ENCODE assay signal across 12 mouse cellular contexts in the genomic region with DNA sequence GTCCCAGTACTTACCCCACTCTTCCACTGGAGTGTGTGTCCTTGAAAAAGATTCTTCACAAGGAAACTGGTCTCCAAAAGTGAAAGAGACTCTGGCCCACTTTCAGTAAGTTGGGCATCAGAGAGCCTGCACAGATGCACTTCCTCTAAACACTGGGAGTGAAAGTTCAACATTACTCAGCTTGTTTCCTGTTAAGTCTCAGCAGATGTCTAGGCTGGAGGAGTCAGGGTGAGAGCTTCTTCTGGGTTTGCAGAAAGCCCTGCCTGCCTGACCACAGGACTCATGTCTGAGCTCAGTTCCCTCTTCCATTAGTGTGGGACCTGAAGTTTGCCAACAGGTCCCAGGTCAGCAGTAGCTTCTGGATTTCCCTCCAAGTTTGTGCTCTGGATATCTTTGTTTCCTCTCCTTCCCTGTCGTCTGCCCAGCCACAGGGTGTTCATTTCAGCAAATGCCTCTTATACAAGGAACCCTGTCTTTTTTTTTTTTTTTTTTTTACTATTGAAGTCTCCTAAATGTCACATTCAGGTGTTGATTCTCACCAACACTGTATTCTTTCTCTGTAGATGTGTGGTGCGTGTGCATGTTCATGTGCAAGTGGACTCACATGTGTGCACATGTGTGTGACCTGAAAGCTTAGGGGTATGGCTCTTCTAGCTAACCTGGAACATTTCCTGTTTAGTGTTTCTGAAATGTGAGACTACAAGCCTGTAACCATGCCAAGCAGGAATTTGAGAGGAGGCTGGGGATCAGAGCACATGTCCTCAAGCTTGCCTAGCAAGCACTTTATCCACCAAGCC. TPM values are rescaled to one million over a fixed set of nuclear protein-coding genes. Genes with fewer than 3 reads are reported as not detected.
A peak's percentile ranks its signal among the peaks of the same experiment; 100 is the strongest.
DNase-seq lines count a peak whose midpoint lies in the region; ATAC-seq and TF ChIP-seq lines count a peak whose summit lies in the region.
"Had no signal": no experiment of that assay in that cellular context is flagged by ENCODE, and none has a peak within 500 bp of the region (broad histone marks: within the 10 kb centered on the region; RNA-seq: fewer than 3 reads in every experiment).

A gene (minus strand): TSS at position 50 of the 797 bp plus-strand sequence.

- no peaks in the 10 kb centered on the region for H3K4me1 ChIP-seq in kidney, embryonic 14.5 days (ENCODE audit: control insufficient read depth, insufficient read depth, low read length)
- no peaks in the 10 kb centered on the region for H3K4me1 ChIP-seq in stomach, embryonic 15.5 days
- H3K4me1 ChIP-seq in stomach, postnatal 0 days (replicated peaks; ENCODE audit: control insufficient read depth, insufficient read depth), result no peaks in the 10 kb centered on the region
- H3K4me1 ChIP-seq in stomach, embryonic 16.5 days (ENCODE audit: control insufficient read depth, insufficient read depth, low read length), result peaks cover 3% of the 10 kb centered on the region; the same call in 1 of the 2 replicates
- H3K4me1 ChIP-seq: lung, embryonic 15.5 days; neural tube, embryonic 12.5 days had no signal

- H3K9me3 ChIP-seq in kidney, embryonic 14.5 days (ENCODE audit: control insufficient read depth, low read length), result no peaks in the 10 kb centered on the region
- no peaks in the 10 kb centered on the region for H3K9me3 ChIP-seq in stomach, embryonic 15.5 days
- no peaks in the 10 kb centered on the region for H3K9me3 ChIP-seq in stomach, postnatal 0 days (ENCODE audit: control insufficient read depth, low read length)
- no peaks in the 10 kb centered on the region for H3K9me3 ChIP-seq in stomach, embryonic 16.5 days (replicated peaks; ENCODE audit: control insufficient read depth, low read length)
- H3K9me3 ChIP-seq: G1E; lung, embryonic 15.5 days; neural tube, embryonic 12.5 days had no signal

- H3K27ac ChIP-seq in kidney, embryonic 14.5 days (ENCODE audit: low read depth, low read length), result no peak within 1 kb of the TSS
- 0 out of 2 replicates have a peak within 1 kb of the TSS, but pooled peaks have one; percentile 11 for H3K27ac ChIP-seq in stomach, embryonic 15.5 days
- no peak within 1 kb of the TSS for H3K27ac ChIP-seq in stomach, postnatal 0 days (replicated peaks)
- peak within 1 kb of the TSS; percentile 18; the same call in 1 of the 2 replicates for H3K27ac ChIP-seq in stomach, embryonic 16.5 days (ENCODE audit: low read length)
- H3K27ac ChIP-seq: lung, embryonic 15.5 days; neural tube, embryonic 12.5 days had no signal

- no peak for ATAC-seq in kidney, embryonic 14.5 days (ENCODE audit: low FRiP score, low TSS enrichment)
- no peak for ATAC-seq in stomach, embryonic 15.5 days (ENCODE audit: insufficient read depth, low FRiP score, low read depth)
- no peak for ATAC-seq in stomach, postnatal 0 days (ENCODE audit: low FRiP score, low TSS enrichment)
- no peak for ATAC-seq in stomach, embryonic 16.5 days (ENCODE audit: insufficient read depth, low FRiP score)
- ATAC-seq in inflammation-experienced regulatory T-cells, adult 6 months, result no peak

- no peak within 1 kb of the TSS for H3K4me3 ChIP-seq in kidney, embryonic 14.5 days (ENCODE audit: low read length)
- H3K4me3 ChIP-seq in stomach, embryonic 15.5 days (replicated peaks), result no peak within 1 kb of the TSS
- no peak within 1 kb of the TSS for H3K4me3 ChIP-seq in stomach, postnatal 0 days (ENCODE audit: low read depth, low read length)
- no peak within 1 kb of the TSS for H3K4me3 ChIP-seq in stomach, embryonic 16.5 days (replicated peaks; ENCODE audit: low read length)
- H3K4me3 ChIP-seq: lung, embryonic 15.5 days; neural tube, embryonic 12.5 days had no signal

- no peaks in the 10 kb centered on the region for H3K36me3 ChIP-seq in kidney, embryonic 14.5 days (ENCODE audit: control insufficient read depth, insufficient read depth, low read length)
- H3K36me3 ChIP-seq in stomach, embryonic 15.5 days, result no peaks in the 10 kb centered on the region
- H3K36me3 ChIP-seq in stomach, postnatal 0 days (ENCODE audit: control insufficient read depth, insufficient read depth, low read length), result no peaks in the 10 kb centered on the region
- H3K36me3 ChIP-seq in stomach, embryonic 16.5 days (ENCODE audit: control insufficient read depth, insufficient read depth, low read length), result no peaks in the 10 kb centered on the region
- H3K36me3 ChIP-seq: G1E; lung, embryonic 15.5 days; neural tube, embryonic 12.5 days had no signal

- DNase-seq in kidney, adult 11 months, result peak; percentile 11
- DNase-seq in stomach, postnatal 0 days (ENCODE audit: low spot score), result no peak
- DNase-seq in lung, postnatal 10 days, result peak; percentile 10
- no peak for DNase-seq in gastrocnemius, adult 8-10 months (ENCODE audit: low spot score in 2 of 2)

- TF ChIP-seq EP300 in stomach, postnatal 0 days (optimal IDR thresholded peaks at IDR 0.05), result no peak

- H3K9ac ChIP-seq in kidney, embryonic 14.5 days (ENCODE audit: low read depth, low read length), result no peak within 1 kb of the TSS
- no peak within 1 kb of the TSS for H3K9ac ChIP-seq in stomach, embryonic 15.5 days
- H3K9ac ChIP-seq in stomach, postnatal 0 days (ENCODE audit: low read length), result no peak within 1 kb of the TSS
- H3K9ac ChIP-seq in stomach, embryonic 16.5 days (ENCODE audit: low read length), result no peak within 1 kb of the TSS
- H3K9ac ChIP-seq: lung, embryonic 15.5 days; neural tube, embryonic 12.5 days had no signal

- no peak within 1 kb of the TSS for H3K4me2 ChIP-seq in kidney, embryonic 14.5 days (replicated peaks; ENCODE audit: low read depth, low read length)
- H3K4me2 ChIP-seq in stomach, embryonic 15.5 days, result no peak within 1 kb of the TSS
- H3K4me2 ChIP-seq in stomach, postnatal 0 days (replicated peaks; ENCODE audit: low read depth), result no peak within 1 kb of the TSS
- H3K4me2 ChIP-seq in stomach, embryonic 16.5 days (ENCODE audit: low read depth, low read length), result no peak within 1 kb of the TSS
- H3K4me2 ChIP-seq: lung, embryonic 15.5 days; neural tube, embryonic 12.5 days had no signal

- 66% methylated on average over 2 of the region's 2 CpGs for WGBS in kidney, embryonic 14.5 days
- WGBS in stomach, embryonic 15.5 days, result 49% methylated on average over 2 of the region's 2 CpGs
- WGBS in stomach, postnatal 0 days, result 49% methylated on average over 2 of the region's 2 CpGs
- 51% methylated on average over 2 of the region's 2 CpGs for WGBS in stomach, embryonic 16.5 days

- no peak for TF ChIP-seq CTCF in stomach, postnatal 0 days (IDR thresholded peaks at IDR 0.05; ENCODE audit: low read depth)

- no peaks in the 10 kb centered on the region for H3K27me3 ChIP-seq in kidney, embryonic 14.5 days (ENCODE audit: control insufficient read depth, insufficient read depth, low read length)
- no peaks in the 10 kb centered on the region for H3K27me3 ChIP-seq in stomach, embryonic 15.5 days (replicated peaks)
- no peaks in the 10 kb centered on the region for H3K27me3 ChIP-seq in stomach, postnatal 0 days (ENCODE audit: control insufficient read depth, insufficient read depth, low read length)
- no peaks in the 10 kb centered on the region for H3K27me3 ChIP-seq in stomach, embryonic 16.5 days (ENCODE audit: control insufficient read depth, insufficient read depth, low read length)
- H3K27me3 ChIP-seq: lung, embryonic 15.5 days; neural tube, embryonic 12.5 days had no signal

RNA-seq across cellular contexts. Expression of the gene that starts here (rescaled TPM):
- polyA plus RNA-seq in kidney, embryonic 14.5 days (2014; fragmentation: Nextera tagmentation; extraction: Ambion mirVana), result not detected in 2 replicates
- 0.09 and 0.10 TPM in 2 replicates for polyA plus RNA-seq in stomach, embryonic 15.5 days (2015; fragmentation: Nextera tagmentation; extraction: Ambion mirVana)
- polyA plus RNA-seq in stomach, postnatal 0 days (2015; fragmentation: Nextera tagmentation; extraction: Ambion mirVana), result 0.04 and 0.07 TPM in 2 replicates
- 0.06 TPM in 1 of 2 replicates, not detected in the other for polyA plus RNA-seq in stomach, embryonic 16.5 days (2015; fragmentation: Nextera tagmentation; extraction: Ambion mirVana)
- under 1 TPM in 1 of 4 experiments, not detected in 3; 0.11 TPM for total RNA-seq in gastrocnemius, adult 8-10 months (2022)
- polyA plus RNA-seq in inflammation-experienced regulatory T-cells, adult 6 months (2017; shearing (Covaris generic)), result 1 to 10 TPM; 1.5 to 6.7 (median 2.1) TPM
- polyA plus RNA-seq: embryonic facial prominence, embryonic 11.5 days; G1E; lung, embryonic 15.5 days had no signal

Comparison
In these comparisons a context has a peak if more than half of its experiments do, and no peak if none do; other contexts are left out.
1. H3K27ac ChIP-seq: peak in stomach, embryonic 15.5 days (single experiment) and stomach, embryonic 16.5 days (single experiment); none in kidney, embryonic 14.5 days (single experiment) and stomach, postnatal 0 days (single experiment).
2. DNase-seq: peak in kidney, adult 11 months (single experiment) and lung, postnatal 10 days (single experiment); none in stomach, postnatal 0 days (single experiment) and gastrocnemius, adult 8-10 months (0 of 2).